Mouse (Mus musculus) MEL (cell line): ENCODE data around the gene Ugt1a9. TPM values are rescaled to one million over a fixed set of nuclear protein-coding genes. Genes with fewer than 3 reads are reported as not detected.

Source experiments
- DNase-seq: peaks from one replicate; pipeline ENCODE4 v3.0.0; 2011; ENCODE audit warnings: low read depth, low spot score
- H3K27ac ChIP-seq: 2 replicates; pipeline ENCODE4 v1.5.1; 2012; ENCODE audit warnings: low read depth, mild to moderate bottlenecking, control low read depth, low read length, moderate library complexity; ENCODE audit not compliant: control insufficient read depth
- H3K27me3 ChIP-seq, 2 experiments: fragments of 150-350 bp in 1 of 2; sonication (generic) in 1 of 2; 2 replicates each; pipeline ENCODE4 v1.6.1; 2012; ENCODE audit warnings: low read length in 2 of 2, mild to moderate bottlenecking in 2 of 2, improper control_type of control experiment in 1 of 2, moderate library complexity in 1 of 2; ENCODE audit not compliant: insufficient read depth in 2 of 2, control insufficient read depth in 1 of 2
- H3K36me3 ChIP-seq, 2 experiments: 2 replicates each; pipeline ENCODE4 v1.6.1; 2012 to 2014; ENCODE audit warnings: low read length in 2 of 2, improper control_type of control experiment in 1 of 2, inconsistent platforms in 1 of 2, mild to moderate bottlenecking in 1 of 2; ENCODE audit not compliant: insufficient read depth in 2 of 2, control insufficient read depth in 1 of 2
- H3K4me1 ChIP-seq, 2 experiments: fragments of 150-350 bp in 1 of 2; sonication (generic) in 1 of 2; 2 replicates each; pipeline ENCODE4 v1.6.1; 2012; ENCODE audit warnings: low read length in 2 of 2, improper control_type of control experiment in 1 of 2, mild to moderate bottlenecking in 1 of 2; ENCODE audit not compliant: insufficient read depth in 2 of 2, control insufficient read depth in 1 of 2
- H3K4me3 ChIP-seq, 2 experiments: fragments of 150-350 bp in 1 of 2; sonication (generic) in 1 of 2; 2 replicates each; pipeline ENCODE4 v1.5.1; 2012; ENCODE audit warnings: low read depth in 2 of 2, low read length in 2 of 2, mild to moderate bottlenecking in 2 of 2, moderate library complexity in 2 of 2, control low read depth in 1 of 2, improper control_type of control experiment in 1 of 2; ENCODE audit not compliant: control insufficient read depth in 1 of 2, insufficient read depth in 1 of 2
- H3K79me2 ChIP-seq: 2 replicates; pipeline ENCODE4 v1.6.1; 2012; ENCODE audit warnings: mild to moderate bottlenecking, low read length, moderate library complexity; ENCODE audit not compliant: control insufficient read depth, poor library complexity, insufficient read depth
- H3K9ac ChIP-seq: 2 replicates; pipeline ENCODE4 v1.6.1; 2012; ENCODE audit warnings: low read depth, mild to moderate bottlenecking, control low read depth, low read length, moderate library complexity; ENCODE audit not compliant: control insufficient read depth, poor library complexity, severe bottlenecking
- H3K9me3 ChIP-seq: fragments of 150-350 bp; sonication (generic); replicated peaks from 2 replicates; pipeline ENCODE4 v1.6.1; 2012; ENCODE audit warnings: mild to moderate bottlenecking, low read length, improper control_type of control experiment, moderate library complexity; ENCODE audit not compliant: insufficient read depth
- BHLHE40 ChIP-seq: IDR thresholded peaks from 2 replicates; pipeline ENCODE4 v1.6.1; 2012; ENCODE audit warnings: low read depth, mild to moderate bottlenecking, inconsistent platforms, low read length, improper control_type of control experiment, borderline replicate concordance
- CHD2 ChIP-seq: IDR thresholded peaks from 2 replicates; pipeline ENCODE4 v1.6.1; 2011; ENCODE audit warnings: low read length, improper control_type of control experiment
- CTCF ChIP-seq, 3 experiments: IDR thresholded peaks in 2 of 3; conservative IDR thresholded peaks in 1 of 3; 2 replicates each; pipeline ENCODE4 v1.5.1; 2011 to 2012; ENCODE audit warnings: low read length in 3 of 3, low read depth in 2 of 3, mild to moderate bottlenecking in 2 of 3, improper control_type of control experiment in 1 of 3, inconsistent platforms in 1 of 3, mixed read lengths in 1 of 3, moderate library complexity in 1 of 3; ENCODE audit not compliant: control insufficient read depth in 1 of 3, insufficient read depth in 1 of 3, poor library complexity in 1 of 3, severe bottlenecking in 1 of 3
- JUND ChIP-seq: IDR thresholded peaks from 2 replicates; pipeline ENCODE4 v1.6.1; 2011; ENCODE audit warnings: low read depth, mild to moderate bottlenecking, improper control_type of control experiment, low read length
- MAFK ChIP-seq: IDR thresholded peaks from 2 replicates; pipeline ENCODE4 v1.6.1; 2011; ENCODE audit warnings: low read depth, mild to moderate bottlenecking, low read length, improper control_type of control experiment, borderline replicate concordance
- MAZ ChIP-seq: IDR thresholded peaks from 2 replicates; pipeline ENCODE4 v1.6.1; 2012; ENCODE audit warnings: low read depth, mild to moderate bottlenecking, inconsistent platforms, low read length, improper control_type of control experiment
- NELFE ChIP-seq: IDR thresholded peaks from 2 replicates; pipeline ENCODE4 v1.6.1; 2011; ENCODE audit warnings: low read depth, low read length, improper control_type of control experiment
- POLR2AphosphoS2 ChIP-seq: IDR thresholded peaks from 2 replicates; pipeline ENCODE4 v1.6.1; 2011; ENCODE audit warnings: low read length, improper control_type of control experiment
- POLR2AphosphoS5 ChIP-seq: IDR thresholded peaks from 2 replicates; pipeline ENCODE4 v1.6.1; 2012; ENCODE audit warnings: low read depth, borderline replicate concordance, mild to moderate bottlenecking, inconsistent platforms, low read length, moderate library complexity, mixed read lengths
- TBP ChIP-seq: IDR thresholded peaks from 2 replicates; pipeline ENCODE4 v1.8.0; 2011; ENCODE audit warnings: low read depth, low read length, improper control_type of control experiment
- TCF12 ChIP-seq: IDR thresholded peaks from 2 replicates; pipeline ENCODE4 v1.6.1; 2014; ENCODE audit warnings: low read depth, mild to moderate bottlenecking, inconsistent platforms, low read length, improper control_type of control experiment, moderate library complexity
- ZC3H11A ChIP-seq: IDR thresholded peaks from 2 replicates; pipeline ENCODE4 v1.6.1; 2012; ENCODE audit warnings: low read depth, mild to moderate bottlenecking, inconsistent platforms, low read length, improper control_type of control experiment
- ZKSCAN1 ChIP-seq: IDR thresholded peaks from 2 replicates; pipeline ENCODE4 v1.6.1; 2012; ENCODE audit warnings: low read depth, mild to moderate bottlenecking, inconsistent platforms, low read length, improper control_type of control experiment, moderate library complexity
- ZNF384 ChIP-seq: IDR thresholded peaks from 2 replicates; pipeline ENCODE4 v1.6.1; 2012; ENCODE audit warnings: low read depth, mild to moderate bottlenecking, inconsistent platforms, low read length, improper control_type of control experiment
- polyA plus RNA-seq, 2 experiments: library from polyadenylated mRNA; stranded (reverse) in 1 of 2; unstranded in 1 of 2; fragments of >175 nt in 1 of 2; fragments of >200 nt in 1 of 2; gene quantifications; 2 replicates each; pipeline versions ENCODE4 v1.2.1 to v1.2.4; 2012; ENCODE audit warnings: low replicate concordance in 2 of 2, low read depth in 1 of 2; ENCODE audit not compliant: insufficient read length in 2 of 2, insufficient read depth in 1 of 2, missing spikeins in 1 of 2
- total RNA-seq: library from RNA; depleted of rRNA; stranded (reverse); fragments of 300-350 nt; gene quantifications from 2 replicates; pipeline ENCODE4 v1.2.3, GENCODE M21; 2012; rRNA removed

The Ugt1a9 gene
- total and polyA plus RNA-seq, 3 experiments = not detected

DNA sequence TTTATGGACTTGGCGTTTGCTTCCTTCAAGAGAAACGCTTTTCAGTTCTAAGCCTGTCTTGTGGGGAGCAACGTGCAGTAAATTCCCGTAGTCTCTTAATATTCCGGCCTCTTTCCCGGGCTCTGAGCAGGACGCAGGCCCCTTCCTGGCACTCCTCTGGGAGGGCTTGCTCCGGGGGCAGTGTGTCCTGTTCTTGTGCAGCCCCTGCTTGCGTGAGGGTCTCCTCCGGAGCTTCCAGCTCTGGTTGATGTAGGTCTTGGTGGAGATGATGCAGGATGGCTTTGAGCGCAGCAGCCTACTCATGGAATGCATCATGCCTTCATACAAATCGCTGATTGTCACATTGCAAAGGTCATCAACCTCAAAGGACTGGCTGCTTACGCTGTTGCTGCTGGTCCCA is 195.5 kb downstream of the Ugt1a9 start:
- Histone ChIP-seq H3K4me1 (peaks cover 7 to 17% of the 10 kb centered on the region in 2 experiments), H3K27ac (no peak overlapping the region), H3K9ac (no peak overlapping the region), H3K36me3 (peaks cover 21 to 34% of the 10 kb centered on the region in 2 experiments), H3K9me3 (no peaks in the 10 kb centered on the region), H3K4me3 (no peak overlapping the region), H3K27me3 (no peaks in the 10 kb centered on the region), H3K79me2 (no peaks in the 10 kb centered on the region)
- TF ChIP-seq ZC3H11A (no peak), NELFE (no peak), ZKSCAN1 (no peak), CHD2 (no peak), JUND (no peak), TBP (no peak), MAZ (no peak), CTCF (IDR thresholded peaks at IDR 0.05 in 2 of 3, conservative IDR thresholded peaks at IDR 0.05 in 1 of 3; ENCODE audit: control insufficient read depth in 1 of 3, insufficient read depth in 1 of 3, low read depth in 2 of 3, low read length in 3 of 3, poor library complexity in 1 of 3, severe bottlenecking in 1 of 3) (no peak), BHLHE40 (no peak)
- DNase-seq = no peak

DNA sequence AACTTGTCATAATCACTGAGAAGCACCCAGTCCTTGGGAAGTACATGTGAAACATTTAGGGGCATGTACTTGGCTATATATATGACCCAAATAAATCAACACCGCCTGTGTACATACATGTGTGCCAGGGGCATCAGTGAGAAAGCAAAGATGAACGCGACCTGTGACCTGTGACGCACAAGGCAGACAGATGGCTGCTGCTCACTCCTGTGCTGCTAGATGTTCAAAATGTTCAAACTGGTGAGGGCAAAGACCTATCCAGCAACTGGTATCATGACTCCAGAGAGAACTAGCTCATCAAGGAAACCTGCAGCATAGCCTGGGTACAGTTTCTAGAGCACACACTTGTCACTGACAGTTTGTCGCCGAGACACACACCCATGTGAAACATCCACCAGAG is 196.9 kb downstream of the Ugt1a9 start:
- Histone ChIP-seq H3K4me3 (no peak overlapping the region), H3K27ac (no peak overlapping the region), H3K9me3 (no peaks in the 10 kb centered on the region), H3K4me1 (peaks cover 3 to 6% of the 10 kb centered on the region in 2 experiments), H3K9ac (no peak overlapping the region), H3K27me3 (no peaks in the 10 kb centered on the region), H3K36me3 (peaks cover 8 to 37% of the 10 kb centered on the region in 2 experiments), H3K79me2 (no peaks in the 10 kb centered on the region)
- no peak for DNase-seq
- 0 out of 2 replicates have a peak, but pooled peaks have one; percentile 53 for TF ChIP-seq POLR2AphosphoS5
- TF ChIP-seq TCF12 = no peak

DNA sequence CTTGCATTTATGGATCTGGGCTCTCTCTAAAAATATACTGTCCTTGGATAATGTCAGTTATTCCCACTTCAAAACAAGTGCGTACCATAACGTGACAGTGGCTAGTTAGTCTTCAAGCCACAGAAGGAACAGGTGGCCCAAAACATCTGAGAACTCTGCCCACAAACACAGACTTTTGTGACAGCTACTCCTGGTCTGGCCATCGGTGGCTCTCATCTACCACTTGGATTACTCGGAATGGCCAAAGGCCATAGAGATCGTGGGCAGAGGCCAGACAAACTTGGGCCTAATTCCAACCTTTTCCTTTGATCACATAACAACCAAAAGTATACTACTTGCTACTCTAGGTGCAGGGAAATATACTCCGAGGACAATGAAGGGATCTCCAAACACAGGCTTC is 197.5 kb downstream of the Ugt1a9 start:
- Histone ChIP-seq H3K9me3 (no peaks in the 10 kb centered on the region), H3K4me3 (no peak overlapping the region)
- TF ChIP-seq ZNF384 (no peak), BHLHE40 (no peak), MAFK (no peak), POLR2AphosphoS5 (no peak), CTCF (IDR thresholded peaks at IDR 0.05 in 2 of 3, conservative IDR thresholded peaks at IDR 0.05 in 1 of 3; ENCODE audit: control insufficient read depth in 1 of 3, insufficient read depth in 1 of 3, low read depth in 2 of 3, low read length in 3 of 3, poor library complexity in 1 of 3, severe bottlenecking in 1 of 3) (no peak), POLR2AphosphoS2 (no peak), JUND (no peak)

More for the DNA sequence above, 197.5 kb downstream of the Ugt1a9 start:
- no peaks in the 10 kb centered on the region for H3K27me3 ChIP-seq
- no peak for DNase-seq
- no peak overlapping the region for H3K27ac ChIP-seq
- H3K4me1 ChIP-seq = peaks cover 0 to under 1% of the 10 kb centered on the region in 2 experiments; a peak in 1 of 4 replicates
- no peaks in the 10 kb centered on the region for H3K79me2 ChIP-seq
- H3K9ac ChIP-seq = no peak overlapping the region
- H3K36me3 ChIP-seq = peaks cover 2 to 37% of the 10 kb centered on the region in 2 experiments

Other genes starting within 250 kb of the Ugt1a9 start
- 29.5 and 31.8 TPM in 2 replicates for gene Dgkd, start 217.5 kb upstream of the Ugt1a9 start, total RNA-seq
- 100 to 1,000 TPM in 1 of 2 experiments, 10 to 100 TPM in 1; 39.5 to 135 TPM for gene Dgkd, start 217.5 kb upstream of the Ugt1a9 start, polyA plus RNA-seq
- 8.8 and 8.9 TPM in 2 replicates for gene Usp40, start 62.2 kb upstream of the Ugt1a9 start, total RNA-seq
- gene Usp40, start 62.2 kb upstream of the Ugt1a9 start, polyA plus RNA-seq = 10 to 100 TPM in 1 of 2 experiments, not detected in 1; 10.1 TPM
- not detected in 2 replicates for gene Ugt1a10, start 15.4 kb upstream of the Ugt1a9 start, total RNA-seq
- not detected for gene Ugt1a10, start 15.4 kb upstream of the Ugt1a9 start, polyA plus RNA-seq
- not detected in 2 replicates for gene Ugt1a8, start 17.0 kb downstream of the Ugt1a9 start, total RNA-seq
- gene Ugt1a8, start 17.0 kb downstream of the Ugt1a9 start, polyA plus RNA-seq = not detected
- gene Ugt1a7c, start 24.3 kb downstream of the Ugt1a9 start, total RNA-seq = 0.03 TPM in 1 of 2 replicates, not detected in the other
- not detected for gene Ugt1a7c, start 24.3 kb downstream of the Ugt1a9 start, polyA plus RNA-seq
- gene Ugt1a6b, start 32.5 kb downstream of the Ugt1a9 start, total RNA-seq = not detected in 2 replicates
- not detected for gene Ugt1a6b, start 32.5 kb downstream of the Ugt1a9 start, polyA plus RNA-seq
- gene Ugt1a6a, start 64.0 kb downstream of the Ugt1a9 start, total RNA-seq = not detected in 2 replicates
- gene Ugt1a6a, start 64.0 kb downstream of the Ugt1a9 start, polyA plus RNA-seq = not detected
- gene Ugt1a5, start 95.2 kb downstream of the Ugt1a9 start, total RNA-seq = not detected in 2 replicates
- gene Ugt1a5, start 95.2 kb downstream of the Ugt1a9 start, polyA plus RNA-seq = not detected
- not detected in 2 replicates for gene Ugt1a2, start 129.8 kb downstream of the Ugt1a9 start, total RNA-seq
- not detected for gene Ugt1a2, start 129.8 kb downstream of the Ugt1a9 start, polyA plus RNA-seq
- gene Dnajb3, start 135.0 kb downstream of the Ugt1a9 start, total RNA-seq = not detected in 2 replicates
- gene Dnajb3, start 135.0 kb downstream of the Ugt1a9 start, polyA plus RNA-seq = not detected
- gene Ugt1a1, start 141.2 kb downstream of the Ugt1a9 start, total RNA-seq = not detected in 2 replicates
- gene Ugt1a1, start 141.2 kb downstream of the Ugt1a9 start, polyA plus RNA-seq = not detected
- 0.20 and 0.27 TPM in 2 replicates for gene Mroh2a, start 156.2 kb downstream of the Ugt1a9 start, total RNA-seq
- 1 to 10 TPM in 1 of 2 experiments, not detected in 1; 2.5 TPM for gene Mroh2a, start 156.2 kb downstream of the Ugt1a9 start, polyA plus RNA-seq
- 58.6 and 59.4 TPM in 2 replicates for gene Hjurp, start 206.8 kb downstream of the Ugt1a9 start, total RNA-seq
- 100 to 1,000 TPM in 1 of 2 experiments, 10 to 100 TPM in 1; 76.3 to 103 TPM for gene Hjurp, start 206.8 kb downstream of the Ugt1a9 start, polyA plus RNA-seq
- not detected in 2 replicates for gene Trpm8, start 206.9 kb downstream of the Ugt1a9 start, total RNA-seq
- gene Trpm8, start 206.9 kb downstream of the Ugt1a9 start, polyA plus RNA-seq = not detected